Mouse (Mus musculus) liver (tissue): ENCODE measurements around the gene Pde4a.
"Not testable (repeated sequence)": the region's sequence is repeated elsewhere in the genome, so short reads cannot be mapped to it uniquely, and the experiment has no call there.

Experiments
- DNase-seq: peaks from one replicate; pipeline ENCODE4 v3.0.0-alpha.2; 2020; ENCODE audit warnings: mixed read lengths

Gene Pde4a

GRCm38 (mm10) chr9:21220490-21221382 lies 55.2 kb downstream of the Pde4a start:
- DNase-seq = peak; percentile 96

- peak; percentile 45 for DNase-seq
Observed at GRCm38 (mm10) chr9:21221383-21221929, 55.9 kb downstream of the Pde4a start.

GRCm38 (mm10) chr9:21223490-21223889 lies 58.0 kb downstream of the Pde4a start:
- not testable (repeated sequence) for DNase-seq

GRCm38 (mm10) chr9:21223906-21224305 lies 58.4 kb downstream of the Pde4a start:
- DNase-seq = no peak

GRCm38 (mm10) chr9:21224576-21225414 lies 59.3 kb downstream of the Pde4a start:
- DNase-seq = peak; percentile 68

GRCm38 (mm10) chr9:21225415-21225758 lies 59.9 kb downstream of the Pde4a start:
- DNase-seq = no peak

- DNase-seq = peak; percentile 70
Observed at GRCm38 (mm10) chr9:21227342-21227741, 61.8 kb downstream of the Pde4a start.

GRCm38 (mm10) chr9:21231551-21231950 lies 66.0 kb downstream of the Pde4a start:
- DNase-seq = no peak

GRCm38 (mm10) chr9:21232867-21233266 lies 67.4 kb downstream of the Pde4a start:
- no peak for DNase-seq

- DNase-seq = no peak
Observed at GRCm38 (mm10) chr9:21233366-21233765, 67.9 kb downstream of the Pde4a start.

- no peak for DNase-seq
Observed at GRCm38 (mm10) chr9:21233805-21234204, 68.3 kb downstream of the Pde4a start.

- DNase-seq = no peak
Observed at GRCm38 (mm10) chr9:21235341-21235740, 69.8 kb downstream of the Pde4a start.

- DNase-seq = no peak
Observed at GRCm38 (mm10) chr9:21236991-21237367, 71.5 kb downstream of the Pde4a start.

- DNase-seq = peak; percentile 55
Observed at GRCm38 (mm10) chr9:21237368-21238003, 72.0 kb downstream of the Pde4a start.

- no peak for DNase-seq
Observed at GRCm38 (mm10) chr9:21238004-21238732, 72.7 kb downstream of the Pde4a start.

GRCm38 (mm10) chr9:21238733-21239464 lies 73.4 kb downstream of the Pde4a start, which contains the start of gene Keap1:
Gene Keap1 (minus strand): TSS chr9:21239361.
- peak; percentile 90 for DNase-seq

GRCm38 (mm10) chr9:21239465-21239848 lies 73.9 kb downstream of the Pde4a start:
- no peak for DNase-seq

- peak; percentile 92 for DNase-seq
Observed at GRCm38 (mm10) chr9:21241343-21241742, 75.8 kb downstream of the Pde4a start.

GRCm38 (mm10) chr9:21243826-21244427 lies 78.4 kb downstream of the Pde4a start:
- DNase-seq = no peak

- no peak for DNase-seq
Observed at GRCm38 (mm10) chr9:21244428-21245112, 79.1 kb downstream of the Pde4a start.
